Mouse (Mus musculus): Measurements from ENCODE around the gene Tcaf2. TPM values are rescaled to one million over a fixed set of nuclear protein-coding genes. Genes with fewer than 3 reads are reported as not detected.

Tcaf2 gene
- polyA plus RNA-seq (2011; ENCODE audit: insufficient read depth, insufficient read length, low read depth, missing spikeins): 3.4 and 4.5 TPM in 2 replicates

GRCm38 (mm10) chr6:42644912-42645549 is at the start of gene Tcaf2:
Gene Tcaf2 (minus strand): TSS chr6:42645254.
- TF ChIP-seq CTCF (IDR thresholded peaks at IDR 0.05; ENCODE audit: low read depth, low read length): peak; percentile 77
- TF ChIP-seq POLR2A (IDR thresholded peaks at IDR 0.05; ENCODE audit: insufficient read depth, low read length): no peak
- Histone ChIP-seq H3K9ac (ENCODE audit: low read depth, poor library complexity, severe bottlenecking) (no peak within 1 kb of the TSS), H3K4me1 (ENCODE audit: control insufficient read depth, insufficient read depth, low read length) (no peaks in the 10 kb centered on the region), H3K27ac (ENCODE audit: insufficient read depth, low read length) (no peak within 1 kb of the TSS), H3K9me3 (replicated peaks; ENCODE audit: control insufficient read depth, insufficient read depth, low read length, poor library complexity, severe bottlenecking) (no peaks in the 10 kb centered on the region), H3K27me3 (ENCODE audit: control insufficient read depth, insufficient read depth, low read length, poor library complexity, severe bottlenecking) (no peaks in the 10 kb centered on the region), H3K4me3 (ENCODE audit: low read depth, low read length) (peak within 1 kb of the TSS; percentile 55), H3K36me3 (ENCODE audit: control insufficient read depth, insufficient read depth, low read length, poor library complexity, severe bottlenecking) (no peaks in the 10 kb centered on the region)

GRCm38 (mm10) chr6:42692517-42693190 is 47.6 kb upstream of the Tcaf2 start:
- Histone ChIP-seq H3K27ac (ENCODE audit: insufficient read depth, low read length) (no peak overlapping the region), H3K27me3 (ENCODE audit: control insufficient read depth, insufficient read depth, low read length, poor library complexity, severe bottlenecking) (no peaks in the 10 kb centered on the region), H3K4me3 (ENCODE audit: low read depth, low read length) (peak overlapping the region; percentile 75), H3K36me3 (ENCODE audit: control insufficient read depth, insufficient read depth, low read length, poor library complexity, severe bottlenecking) (no peaks in the 10 kb centered on the region), H3K9ac (ENCODE audit: low read depth, poor library complexity, severe bottlenecking) (peak overlapping the region; percentile 75), H3K9me3 (replicated peaks; ENCODE audit: control insufficient read depth, insufficient read depth, low read length, poor library complexity, severe bottlenecking) (no peaks in the 10 kb centered on the region), H3K4me1 (ENCODE audit: control insufficient read depth, insufficient read depth, low read length) (no peaks in the 10 kb centered on the region)
- TF ChIP-seq CTCF (IDR thresholded peaks at IDR 0.05; ENCODE audit: low read depth, low read length) (no peak), POLR2A (IDR thresholded peaks at IDR 0.05; ENCODE audit: insufficient read depth, low read length) (no peak), EP300 (IDR thresholded peaks at IDR 0.05; ENCODE audit: insufficient read depth, low read depth, low read length) (no peak)

- H3K27ac ChIP-seq (ENCODE audit: insufficient read depth, low read length): no peak overlapping the region
- no peak for TF ChIP-seq CTCF (IDR thresholded peaks at IDR 0.05; ENCODE audit: low read depth, low read length)
- no peak for TF ChIP-seq POLR2A (IDR thresholded peaks at IDR 0.05; ENCODE audit: insufficient read depth, low read length)
- TF ChIP-seq EP300 (IDR thresholded peaks at IDR 0.05; ENCODE audit: insufficient read depth, low read depth, low read length): no peak
- H3K9me3 ChIP-seq (replicated peaks; ENCODE audit: control insufficient read depth, insufficient read depth, low read length, poor library complexity, severe bottlenecking): no peaks in the 10 kb centered on the region
These were observed 47.1 kb upstream of the Tcaf2 start for GRCm38 (mm10) chr6:42692154-42692516.

DNA sequence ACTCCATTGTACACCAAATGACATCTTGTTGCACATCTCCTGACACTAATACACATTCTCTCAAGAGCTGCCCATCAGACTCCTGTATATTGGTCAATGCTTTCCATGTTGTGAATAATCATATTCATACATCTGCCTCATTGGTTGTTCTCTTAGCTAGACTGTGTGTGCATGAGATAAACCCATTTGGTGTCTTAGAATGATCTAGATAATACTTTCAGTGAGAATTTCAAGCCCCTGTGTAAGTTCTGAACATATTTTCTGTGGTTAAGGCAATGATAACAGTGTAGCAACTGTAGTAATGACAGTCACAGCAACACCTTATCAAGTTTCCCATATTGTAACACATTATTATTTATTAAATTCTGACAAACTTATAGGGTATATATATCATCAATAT is 44.7 kb upstream of the Tcaf2 start:
- Histone ChIP-seq H3K9ac (ENCODE audit: low read depth, poor library complexity, severe bottlenecking) (no peak overlapping the region), H3K36me3 (ENCODE audit: control insufficient read depth, insufficient read depth, low read length, poor library complexity, severe bottlenecking) (no peaks in the 10 kb centered on the region), H3K4me3 (ENCODE audit: low read depth, low read length) (no peak overlapping the region), H3K4me1 (ENCODE audit: control insufficient read depth, insufficient read depth, low read length) (no peaks in the 10 kb centered on the region), H3K9me3 (replicated peaks; ENCODE audit: control insufficient read depth, insufficient read depth, low read length, poor library complexity, severe bottlenecking) (no peaks in the 10 kb centered on the region), H3K27me3 (ENCODE audit: control insufficient read depth, insufficient read depth, low read length, poor library complexity, severe bottlenecking) (no peaks in the 10 kb centered on the region), H3K27ac (ENCODE audit: insufficient read depth, low read length) (no peak overlapping the region)
- TF ChIP-seq EP300 (IDR thresholded peaks at IDR 0.05; ENCODE audit: insufficient read depth, low read depth, low read length): no peak
- no peak for TF ChIP-seq CTCF (IDR thresholded peaks at IDR 0.05; ENCODE audit: low read depth, low read length)
- TF ChIP-seq POLR2A (IDR thresholded peaks at IDR 0.05; ENCODE audit: insufficient read depth, low read length): no peak

More at GRCm38 (mm10) chr6:42692154-42692516, 47.1 kb upstream of the Tcaf2 start:
- H3K27me3 ChIP-seq (ENCODE audit: control insufficient read depth, insufficient read depth, low read length, poor library complexity, severe bottlenecking): no peaks in the 10 kb centered on the region
- H3K36me3 ChIP-seq (ENCODE audit: control insufficient read depth, insufficient read depth, low read length, poor library complexity, severe bottlenecking): no peaks in the 10 kb centered on the region
- H3K9ac ChIP-seq (ENCODE audit: low read depth, poor library complexity, severe bottlenecking): peak overlapping the region; percentile 75
- no peaks in the 10 kb centered on the region for H3K4me1 ChIP-seq (ENCODE audit: control insufficient read depth, insufficient read depth, low read length)
- H3K4me3 ChIP-seq (ENCODE audit: low read depth, low read length): peak overlapping the region; percentile 75

GRCm38 (mm10) chr6:42687907-42688306 is 42.9 kb upstream of the Tcaf2 start:
- Histone ChIP-seq H3K27ac (ENCODE audit: insufficient read depth, low read length) (no peak overlapping the region), H3K4me3 (ENCODE audit: low read depth, low read length) (no peak overlapping the region), H3K27me3 (ENCODE audit: control insufficient read depth, insufficient read depth, low read length, poor library complexity, severe bottlenecking) (no peaks in the 10 kb centered on the region), H3K4me1 (ENCODE audit: control insufficient read depth, insufficient read depth, low read length) (no peaks in the 10 kb centered on the region), H3K9me3 (replicated peaks; ENCODE audit: control insufficient read depth, insufficient read depth, low read length, poor library complexity, severe bottlenecking) (no peaks in the 10 kb centered on the region), H3K36me3 (ENCODE audit: control insufficient read depth, insufficient read depth, low read length, poor library complexity, severe bottlenecking) (no peaks in the 10 kb centered on the region), H3K9ac (ENCODE audit: low read depth, poor library complexity, severe bottlenecking) (no peak overlapping the region)
- TF ChIP-seq EP300 (IDR thresholded peaks at IDR 0.05; ENCODE audit: insufficient read depth, low read depth, low read length) (no peak), POLR2A (IDR thresholded peaks at IDR 0.05; ENCODE audit: insufficient read depth, low read length) (no peak), CTCF (IDR thresholded peaks at IDR 0.05; ENCODE audit: low read depth, low read length) (no peak)

DNA sequence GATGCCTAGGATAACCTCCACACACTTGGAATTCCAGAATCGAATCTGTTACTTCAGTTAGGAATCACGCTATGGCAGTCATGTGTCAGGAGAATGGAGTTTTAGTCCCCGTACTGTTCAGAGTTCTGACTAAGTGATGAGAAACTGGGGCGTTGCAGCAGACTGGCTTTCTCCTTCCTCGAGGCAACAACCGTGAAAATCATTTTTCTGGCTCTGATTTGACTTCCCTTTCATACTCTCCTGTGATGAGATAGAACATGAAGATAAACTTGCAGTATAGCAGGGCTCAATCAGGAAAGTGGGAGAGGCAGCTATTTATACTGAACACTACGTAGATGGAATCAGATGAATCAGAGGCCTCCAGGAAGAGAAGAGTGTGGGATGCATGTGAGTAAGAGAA is 35.0 kb upstream of the Tcaf2 start:
- no peaks in the 10 kb centered on the region; the same call in 1 of the 2 replicates for H3K27me3 ChIP-seq (ENCODE audit: control insufficient read depth, insufficient read depth, low read length, poor library complexity, severe bottlenecking)
- H3K9me3 ChIP-seq (replicated peaks; ENCODE audit: control insufficient read depth, insufficient read depth, low read length, poor library complexity, severe bottlenecking): no peaks in the 10 kb centered on the region
- no peaks in the 10 kb centered on the region for H3K4me1 ChIP-seq (ENCODE audit: control insufficient read depth, insufficient read depth, low read length)
- TF ChIP-seq EP300 (IDR thresholded peaks at IDR 0.05; ENCODE audit: insufficient read depth, low read depth, low read length) (no peak), CTCF (IDR thresholded peaks at IDR 0.05; ENCODE audit: low read depth, low read length) (no peak), POLR2A (IDR thresholded peaks at IDR 0.05; ENCODE audit: insufficient read depth, low read length) (no peak)
- no peak overlapping the region for H3K4me3 ChIP-seq (ENCODE audit: low read depth, low read length)
- no peak overlapping the region for H3K9ac ChIP-seq (ENCODE audit: low read depth, poor library complexity, severe bottlenecking)
- no peak overlapping the region for H3K27ac ChIP-seq (ENCODE audit: insufficient read depth, low read length)
- H3K36me3 ChIP-seq (ENCODE audit: control insufficient read depth, insufficient read depth, low read length, poor library complexity, severe bottlenecking): no peaks in the 10 kb centered on the region
